11 mouse cellular contexts compared by ENCODE assay signal in the genomic region with DNA sequence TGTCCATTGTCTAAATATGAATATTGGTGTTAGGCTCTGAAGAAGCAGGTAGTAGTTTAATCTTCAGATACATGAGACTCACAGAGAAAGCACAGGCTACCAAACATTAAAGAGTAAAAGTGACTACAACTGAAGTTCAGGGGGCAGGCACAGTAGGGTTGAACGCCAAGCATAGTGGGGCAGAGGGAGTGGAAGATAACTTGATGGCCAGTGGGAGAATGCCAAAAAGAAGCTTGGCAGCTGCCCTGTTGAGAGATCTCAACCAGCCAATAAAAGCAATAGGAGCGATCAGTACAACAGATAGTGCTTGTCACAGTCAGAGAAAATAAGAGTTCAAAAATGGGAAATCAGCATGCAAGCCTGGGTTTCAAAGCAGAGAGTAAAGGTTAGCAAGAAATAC.
"Had no signal": no experiment of that assay in that cellular context is flagged by ENCODE, and none has a peak within 500 bp of the region (broad histone marks: within the 10 kb centered on the region; RNA-seq: fewer than 3 reads in every experiment).

No protein-coding gene starts in this region.

- DNase-seq: kidney, adult 2 months; kidney, postnatal 25 days; layer of hippocampus, adult 9-11 months; liver, postnatal 0 days; lung, embryonic 14.5 days; retina, postnatal 1 day; right cerebral cortex, postnatal 25 days; spleen, adult 18-20 months; thymus, postnatal 25 days had no signal

- ATAC-seq: liver, postnatal 0 days; lung, postnatal 0 days; midbrain, embryonic 13.5 days had no signal
